Mouse (Mus musculus) ES-Bruce4 (cell line): ENCODE data around the gene Prex1. TPM values are rescaled to one million over a fixed set of nuclear protein-coding genes. Genes with fewer than 3 reads are reported as not detected.

ENCODE experiments used
- H3K27ac ChIP-seq: 2 replicates; pipeline ENCODE4 v1.5.1; 2012; ENCODE audit warnings: low read length, inconsistent platforms; ENCODE audit not compliant: insufficient read depth
- H3K27me3 ChIP-seq: 2 replicates; pipeline ENCODE4 v1.6.1; 2012; ENCODE audit warnings: mild to moderate bottlenecking, low read length, inconsistent platforms; ENCODE audit not compliant: control insufficient read depth, poor library complexity, insufficient read depth, severe bottlenecking
- H3K36me3 ChIP-seq: 2 replicates; pipeline ENCODE4 v1.6.1; 2012; ENCODE audit warnings: inconsistent platforms, mild to moderate bottlenecking, low read length, moderate library complexity; ENCODE audit not compliant: control insufficient read depth, poor library complexity, insufficient read depth, severe bottlenecking
- H3K4me1 ChIP-seq: one replicate; pipeline ENCODE4 v1.8.1; 2011; ENCODE audit warnings: low read length; ENCODE audit not compliant: control insufficient read depth, insufficient read depth
- H3K4me3 ChIP-seq: 2 replicates; pipeline ENCODE4 v1.5.1; 2011; ENCODE audit warnings: low read depth, mild to moderate bottlenecking, low read length
- H3K9ac ChIP-seq: 2 replicates; pipeline ENCODE4 v1.6.1; 2012; ENCODE audit warnings: low read depth, mild to moderate bottlenecking, inconsistent platforms; ENCODE audit not compliant: poor library complexity, severe bottlenecking
- H3K9me3 ChIP-seq: replicated peaks from 2 replicates; pipeline ENCODE4 v1.6.1; 2012; ENCODE audit warnings: mild to moderate bottlenecking, low read length, inconsistent platforms; ENCODE audit not compliant: control insufficient read depth, poor library complexity, insufficient read depth, severe bottlenecking
- CTCF ChIP-seq: IDR thresholded peaks from one replicate; pipeline ENCODE4 v1.8.1; 2011; ENCODE audit warnings: low read depth, low read length
- EP300 ChIP-seq: IDR thresholded peaks from 2 replicates; pipeline ENCODE4 v1.6.1; 2011; ENCODE audit warnings: low read depth, low read length; ENCODE audit not compliant: insufficient read depth
- POLR2A ChIP-seq: IDR thresholded peaks from one replicate; pipeline ENCODE4 v1.8.1; 2011; ENCODE audit warnings: low read length; ENCODE audit not compliant: insufficient read depth
- polyA plus RNA-seq: library from polyadenylated mRNA; stranded (reverse); fragments of >200 nt; gene quantifications from 2 replicates; pipeline ENCODE4 v1.2.4, GENCODE M21; 2011; ENCODE audit warnings: low read depth; ENCODE audit not compliant: missing spikeins, insufficient read depth, insufficient read length

The Prex1 gene
- polyA plus RNA-seq, 1 experiment, result 10.2 TPM

DNA sequence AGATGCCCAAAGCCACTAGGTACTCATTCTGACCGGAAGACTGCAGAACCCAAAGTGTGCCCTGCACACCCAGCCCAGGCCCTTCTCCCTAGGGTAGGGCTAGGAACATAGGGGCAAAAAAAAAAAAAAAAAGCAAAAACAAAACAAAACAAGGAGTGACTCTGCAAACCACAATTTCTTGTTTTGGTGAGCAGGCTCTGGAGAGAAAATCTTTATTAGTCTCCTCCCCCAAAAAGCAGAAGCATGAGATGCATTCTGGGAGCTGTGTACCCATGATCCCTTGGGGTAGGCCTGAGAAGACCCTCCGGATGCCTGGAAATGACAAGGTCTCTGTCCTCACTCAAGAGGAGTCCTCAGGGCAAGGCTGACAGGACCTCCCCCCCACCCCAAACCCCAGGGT is 3.7 kb downstream of the Prex1 start:
- Histone ChIP-seq H3K27me3 (no peaks in the 10 kb centered on the region), H3K9me3 (no peaks in the 10 kb centered on the region), H3K36me3 (no peaks in the 10 kb centered on the region), H3K4me1 (no peaks in the 10 kb centered on the region), H3K9ac (no peak overlapping the region), H3K27ac (no peak overlapping the region), H3K4me3 (no peak overlapping the region)
- TF ChIP-seq EP300, result no peak
- TF ChIP-seq POLR2A, result no peak
- TF ChIP-seq CTCF, result no peak

DNA sequence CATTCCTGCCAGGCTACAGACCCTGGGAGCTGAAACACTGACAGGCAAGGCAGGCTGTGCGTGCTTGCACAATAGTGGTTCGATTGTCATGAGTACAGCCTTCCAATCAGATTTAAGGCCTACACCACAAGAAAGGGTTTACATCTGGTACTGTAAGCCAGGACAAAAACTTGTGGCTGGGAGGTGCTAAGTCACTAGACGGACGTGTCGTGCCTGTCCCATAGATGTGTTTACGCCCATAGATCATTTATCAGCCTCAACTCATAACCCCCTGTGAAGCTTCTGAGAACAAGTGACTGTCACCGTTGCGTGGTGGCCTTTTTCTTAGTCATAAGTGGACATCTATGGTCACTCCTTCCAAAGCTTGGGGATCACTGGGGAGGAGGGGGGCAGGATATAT is 5.3 kb downstream of the Prex1 start:
- TF ChIP-seq POLR2A (no peak), CTCF (no peak), EP300 (no peak)
- Histone ChIP-seq H3K36me3 (no peaks in the 10 kb centered on the region), H3K4me3 (no peak overlapping the region), H3K27ac (no peak overlapping the region), H3K27me3 (no peaks in the 10 kb centered on the region), H3K4me1 (no peaks in the 10 kb centered on the region), H3K9me3 (no peaks in the 10 kb centered on the region), H3K9ac (no peak overlapping the region)

DNA sequence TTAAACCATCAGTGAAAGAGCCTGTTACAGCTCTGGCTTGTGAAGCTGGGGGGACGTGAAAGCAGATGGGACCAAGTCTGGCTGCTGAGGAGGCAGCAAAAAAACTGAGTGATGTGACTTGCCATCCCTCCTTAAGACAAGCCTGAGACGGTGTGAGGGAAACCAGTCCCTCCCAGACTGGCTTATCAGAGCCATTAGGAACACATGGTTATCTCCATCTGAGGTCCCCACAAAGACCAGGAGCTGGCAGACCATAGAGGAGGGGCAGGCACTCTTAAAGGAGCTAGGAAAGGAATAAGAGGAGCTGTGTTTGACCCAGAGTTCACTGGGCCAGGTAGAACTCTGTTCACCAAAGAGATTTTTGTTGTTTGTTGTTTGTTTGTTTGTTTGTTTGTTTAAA is 7.1 kb downstream of the Prex1 start:
- peaks cover 3% of the 10 kb centered on the region for H3K4me1 ChIP-seq
- H3K27ac ChIP-seq, result no peak overlapping the region
- H3K4me3 ChIP-seq, result no peak overlapping the region
- H3K27me3 ChIP-seq, result no peaks in the 10 kb centered on the region
- no peaks in the 10 kb centered on the region for H3K9me3 ChIP-seq
- H3K36me3 ChIP-seq, result no peaks in the 10 kb centered on the region
- H3K9ac ChIP-seq, result no peak overlapping the region
- no peak for TF ChIP-seq EP300
- TF ChIP-seq CTCF, result no peak
- no peak for TF ChIP-seq POLR2A

DNA sequence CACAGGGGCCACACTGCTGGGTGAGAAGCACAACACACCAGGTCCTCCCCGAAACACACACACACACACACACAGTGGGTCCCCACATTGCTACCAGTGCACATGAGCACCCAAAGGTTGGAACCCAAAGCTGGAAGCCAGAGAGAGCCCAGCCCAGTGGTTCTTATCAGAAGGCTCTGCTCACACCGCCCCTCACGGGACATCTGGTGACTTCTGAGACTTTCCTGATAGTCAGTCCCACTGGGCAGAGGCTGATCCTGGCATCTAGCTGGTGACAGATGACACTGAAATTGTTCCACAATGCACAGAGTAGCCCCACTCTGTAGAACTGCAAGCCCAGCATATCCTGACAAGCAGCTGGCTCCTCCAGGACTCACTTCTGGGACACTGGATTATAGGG is 10.1 kb downstream of the Prex1 start:
- no peak overlapping the region for H3K27ac ChIP-seq
- TF ChIP-seq CTCF (no peak), EP300 (no peak), POLR2A (no peak)
- no peak overlapping the region for H3K4me3 ChIP-seq
- no peaks in the 10 kb centered on the region for H3K9me3 ChIP-seq
- no peak overlapping the region for H3K9ac ChIP-seq
- H3K36me3 ChIP-seq, result no peaks in the 10 kb centered on the region
- H3K27me3 ChIP-seq, result no peaks in the 10 kb centered on the region
- H3K4me1 ChIP-seq, result peaks cover 6% of the 10 kb centered on the region

DNA sequence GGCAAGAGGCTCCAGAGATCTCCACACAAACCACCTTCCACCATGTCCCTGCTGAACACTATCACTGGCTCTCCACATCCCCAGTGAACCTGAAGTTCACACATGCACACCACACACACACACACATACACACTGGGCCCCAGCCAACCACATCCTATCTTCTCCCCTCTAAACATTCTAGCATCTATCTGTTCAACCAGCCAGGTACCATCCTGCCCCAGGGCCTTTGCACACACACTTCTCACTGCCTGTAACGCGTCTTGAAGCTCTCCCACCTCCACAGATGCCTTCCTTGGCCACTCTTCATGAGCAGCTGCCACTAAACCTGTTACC is 11.6 kb downstream of the Prex1 start:
- no peaks in the 10 kb centered on the region for H3K36me3 ChIP-seq
- TF ChIP-seq EP300 (no peak), POLR2A (no peak), CTCF (no peak)
- H3K9me3 ChIP-seq, result no peaks in the 10 kb centered on the region
- H3K9ac ChIP-seq, result no peak overlapping the region
- H3K27me3 ChIP-seq, result no peaks in the 10 kb centered on the region
- H3K4me3 ChIP-seq, result no peak overlapping the region
- H3K27ac ChIP-seq, result no peak overlapping the region
- peaks cover 6% of the 10 kb centered on the region for H3K4me1 ChIP-seq

DNA sequence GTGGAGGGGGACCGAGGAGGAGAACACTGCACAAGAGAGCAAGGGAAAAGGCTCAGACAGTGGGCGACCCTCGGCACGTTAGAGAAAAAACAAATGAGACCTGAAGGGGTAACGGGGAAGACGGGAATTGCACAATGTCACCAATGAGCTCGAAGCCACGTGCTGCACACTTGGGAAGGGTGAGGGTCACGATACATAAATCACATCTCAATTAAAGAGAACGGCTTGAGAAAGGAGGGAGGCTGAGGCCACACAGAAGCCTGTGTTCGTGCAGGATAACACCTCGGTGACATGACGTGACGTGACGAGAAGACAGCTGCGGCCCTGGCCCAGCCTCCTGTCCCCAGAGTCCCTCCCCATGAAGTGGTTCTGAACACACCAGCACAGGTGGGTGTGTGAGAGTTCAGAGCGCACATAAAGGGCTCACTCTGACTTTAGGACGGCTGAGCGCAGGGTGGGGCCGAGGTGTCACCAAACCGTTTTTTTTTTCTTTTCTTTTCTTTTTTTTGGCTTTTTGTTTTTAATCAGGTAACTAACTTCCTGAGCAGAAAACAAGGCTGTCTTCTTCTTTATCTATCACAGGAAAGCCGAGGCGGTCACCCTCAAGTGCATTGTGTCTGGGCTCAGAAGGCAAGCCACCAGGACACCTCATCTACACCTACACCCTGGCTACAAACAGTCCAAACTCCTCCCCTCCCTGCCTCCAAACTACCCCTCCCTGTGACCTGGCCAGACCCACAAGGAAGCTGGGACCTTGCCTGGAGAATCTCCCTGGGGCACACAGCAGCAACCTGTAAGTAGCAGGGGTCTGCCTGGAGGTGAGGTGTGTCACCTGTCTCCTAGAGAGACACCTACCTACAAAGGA is 12.2 kb downstream of the Prex1 start:
- no peaks in the 10 kb centered on the region for H3K27me3 ChIP-seq
- TF ChIP-seq POLR2A (no peak), EP300 (no peak), CTCF (no peak)
- no peak overlapping the region for H3K27ac ChIP-seq
- H3K36me3 ChIP-seq, result no peaks in the 10 kb centered on the region
- no peak overlapping the region for H3K9ac ChIP-seq
- peaks cover 6% of the 10 kb centered on the region for H3K4me1 ChIP-seq
- H3K9me3 ChIP-seq, result no peaks in the 10 kb centered on the region
- H3K4me3 ChIP-seq, result no peak overlapping the region
